Mouse (Mus musculus) ovary, adult 18-20 months (tissue): ENCODE data around the gene Prdx3.

Experiments used
- DNase-seq: peaks from one replicate; pipeline ENCODE4 v3.0.0; 2022; ENCODE audit warnings: low spot score, mixed read lengths

The Prdx3 gene

GRCm38 (mm10) chr19:60874064-60874694 lies at the start of gene Prdx3:
TSS of gene Prdx3 (minus strand) at chr19:60874556.
- DNase-seq: peak; percentile 95

GRCm38 (mm10) chr19:60916869-60917570 lies 42.7 kb upstream of the Prdx3 start:
- DNase-seq: no peak

- DNase-seq: no peak
These were observed 41.5 kb upstream of the Prdx3 start for GRCm38 (mm10) chr19:60915862-60916261.

GRCm38 (mm10) chr19:60915236-60915635 lies 40.9 kb upstream of the Prdx3 start:
- peak; percentile 34 for DNase-seq

GRCm38 (mm10) chr19:60911653-60912052 lies 37.3 kb upstream of the Prdx3 start:
- DNase-seq: no peak

GRCm38 (mm10) chr19:60910304-60910703 lies 35.9 kb upstream of the Prdx3 start:
- DNase-seq: no peak

GRCm38 (mm10) chr19:60905477-60905876 lies 31.1 kb upstream of the Prdx3 start:
- no peak for DNase-seq

- DNase-seq: no peak
These were observed 29.6 kb upstream of the Prdx3 start for GRCm38 (mm10) chr19:60903971-60904370.

GRCm38 (mm10) chr19:60903139-60903538 lies 28.8 kb upstream of the Prdx3 start:
- DNase-seq: no peak

- DNase-seq: no peak
These were observed 21.0 kb upstream of the Prdx3 start for GRCm38 (mm10) chr19:60895251-60895880.

GRCm38 (mm10) chr19:60891934-60892547 lies 17.7 kb upstream of the Prdx3 start:
- no peak for DNase-seq

GRCm38 (mm10) chr19:60891123-60891470 lies 16.7 kb upstream of the Prdx3 start:
- no peak for DNase-seq

GRCm38 (mm10) chr19:60890391-60891122 lies 16.2 kb upstream of the Prdx3 start:
- DNase-seq: no peak

GRCm38 (mm10) chr19:60889714-60890315 lies 15.5 kb upstream of the Prdx3 start, which contains the start of gene Grk5:
TSS of gene Grk5 (plus strand) at chr19:60889749.
- DNase-seq: peak; percentile 93

- peak; percentile 30 for DNase-seq
These were observed 14.9 kb upstream of the Prdx3 start for GRCm38 (mm10) chr19:60889101-60889713.

- no peak for DNase-seq
These were observed 13.3 kb upstream of the Prdx3 start for GRCm38 (mm10) chr19:60887637-60888036.

GRCm38 (mm10) chr19:60883129-60883528 lies 8.8 kb upstream of the Prdx3 start:
- no peak for DNase-seq

- peak; percentile 79 for DNase-seq
These were observed 855 bp downstream of the Prdx3 start for GRCm38 (mm10) chr19:60873501-60873900.

GRCm38 (mm10) chr19:60872272-60872671 lies 2.1 kb downstream of the Prdx3 start:
- DNase-seq: no peak

GRCm38 (mm10) chr19:60871366-60871765 lies 3.0 kb downstream of the Prdx3 start:
- DNase-seq: no peak

- no peak for DNase-seq
These were observed 3.9 kb downstream of the Prdx3 start for GRCm38 (mm10) chr19:60870489-60870888.
